Mouse (Mus musculus) intestine, embryonic 16.5 days (tissue): ENCODE results near the gene Cnga4. TPM values are rescaled to one million over a fixed set of nuclear protein-coding genes. Genes with fewer than 3 reads are reported as not detected.
"Not testable (repeated sequence)": the region's sequence is repeated elsewhere in the genome, so short reads cannot be mapped to it uniquely, and the experiment has no call there.

Experiments used
- ATAC-seq: fragments of 200-750 bp; cut with Nextera tagmentation; 2 replicates; pipeline ENCODE4 v1.8.0; 2017; ENCODE audit warnings: moderate TSS enrichment, moderate library complexity
- H3K27ac ChIP-seq: fragments of 300-500 bp; sonication (generic); 2 replicates; pipeline ENCODE4 v1.5.1; 2014; ENCODE audit warnings: mild to moderate bottlenecking, low read length
- H3K27me3 ChIP-seq: fragments of 300-500 bp; sonication (generic); replicated peaks from 2 replicates; pipeline ENCODE4 v1.6.1; 2014; ENCODE audit warnings: low read length, control low read depth, mixed read lengths; ENCODE audit not compliant: control insufficient read depth, insufficient read depth
- H3K36me3 ChIP-seq: fragments of 300-500 bp; sonication (generic); 2 replicates; pipeline ENCODE4 v1.6.1; 2014; ENCODE audit warnings: low read length, control low read depth; ENCODE audit not compliant: control insufficient read depth, insufficient read depth
- H3K4me1 ChIP-seq: fragments of 300-500 bp; sonication (generic); 2 replicates; pipeline ENCODE4 v1.6.1; 2014; ENCODE audit warnings: low read length, control low read depth, mixed read lengths; ENCODE audit not compliant: control insufficient read depth, insufficient read depth
- H3K4me2 ChIP-seq: fragments of 300-500 bp; sonication (generic); 2 replicates; pipeline ENCODE4 v1.6.1; 2014; ENCODE audit warnings: low read depth, low read length, control low read depth
- H3K4me3 ChIP-seq: fragments of 300-500 bp; sonication (generic); 2 replicates; pipeline ENCODE4 v1.5.1; 2014; ENCODE audit warnings: mild to moderate bottlenecking, low read length
- H3K9ac ChIP-seq: fragments of 300-500 bp; sonication (generic); 2 replicates; pipeline ENCODE4 v1.6.1; 2014; ENCODE audit warnings: low read depth, low read length
- H3K9me3 ChIP-seq: fragments of 300-500 bp; sonication (generic); 2 replicates; pipeline ENCODE4 v1.6.1; 2016; ENCODE audit warnings: low read length, control low read depth; ENCODE audit not compliant: control insufficient read depth
- WGBS: fragments of 180-500 bp; shearing (Covaris S2); extraction: QIAGEN DNeasy Blood & Tissue Kit; methylation state at CpG from one replicate; pipeline ENCODE4 v1.1.7; 2014; 5-methylcytosine and 5-hydroxymethylcytosine counted together
- polyA plus RNA-seq: library from polyadenylated mRNA; unstranded; fragments of >200 nt; fragmentation: Nextera tagmentation; extraction: Ambion mirVana; gene quantifications from 2 replicates; pipeline ENCODE4 v1.2.1, GENCODE M21; 2015

Cnga4 gene
- polyA plus RNA-seq, 1 experiment from 2014 or later = 0.06 TPM

DNA sequence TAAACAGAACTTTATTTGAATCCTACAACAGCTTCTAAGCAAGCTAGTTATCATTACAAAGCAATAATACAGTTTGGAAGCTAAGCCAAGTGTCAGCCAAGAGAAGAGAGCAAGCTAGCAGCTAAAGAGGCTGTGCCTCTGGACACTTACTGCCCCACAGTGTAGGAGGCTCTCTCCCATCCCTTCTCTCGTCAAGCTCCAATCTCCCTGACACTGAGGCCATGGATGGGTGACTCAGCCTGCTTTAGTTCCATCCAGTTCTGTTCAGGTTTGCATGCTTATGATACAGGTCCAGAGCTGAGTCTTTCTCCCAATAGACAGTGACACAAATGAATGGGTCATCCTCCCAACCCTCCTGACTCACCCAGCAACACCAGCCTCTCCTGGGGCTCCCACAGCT, 27.7 kb downstream of the Cnga4 start:
- H3K36me3 ChIP-seq = no peaks in the 10 kb centered on the region
- ATAC-seq = no peak
- H3K4me1 ChIP-seq = no peaks in the 10 kb centered on the region
- no peak overlapping the region for H3K4me2 ChIP-seq
- no peak overlapping the region for H3K27ac ChIP-seq
- no peak overlapping the region for H3K4me3 ChIP-seq
- no peaks in the 10 kb centered on the region for H3K9me3 ChIP-seq
- H3K9ac ChIP-seq = no peak overlapping the region
- WGBS = 50% methylated on average over 1 of the region's 1 CpGs
- H3K27me3 ChIP-seq = no peaks in the 10 kb centered on the region

DNA sequence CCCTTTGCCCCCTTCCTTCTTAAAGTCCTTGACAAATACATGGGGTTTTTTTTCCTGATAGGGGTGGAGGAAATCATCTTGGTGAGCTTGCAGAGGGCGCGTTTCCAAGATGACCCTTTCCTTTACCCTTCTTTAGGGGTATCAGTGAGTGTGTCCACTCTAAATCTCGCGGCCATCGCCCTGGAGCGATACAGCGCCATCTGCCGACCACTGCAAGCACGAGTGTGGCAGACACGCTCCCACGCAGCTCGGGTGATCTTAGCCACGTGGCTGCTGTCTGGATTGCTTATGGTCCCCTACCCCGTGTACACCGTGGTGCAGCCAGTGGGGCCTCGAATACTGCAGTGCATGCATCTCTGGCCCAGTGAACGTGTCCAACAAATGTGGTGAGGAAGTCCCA, 29.5 kb downstream of the Cnga4 start:
- H3K4me1 ChIP-seq = no peaks in the 10 kb centered on the region
- no peak overlapping the region for H3K4me2 ChIP-seq
- 84% methylated on average over 17 of the region's 17 CpGs for WGBS
- no peaks in the 10 kb centered on the region for H3K36me3 ChIP-seq
- ATAC-seq = no peak
- no peaks in the 10 kb centered on the region for H3K27me3 ChIP-seq
- no peak overlapping the region for H3K4me3 ChIP-seq
- H3K9ac ChIP-seq = no peak overlapping the region
- no peaks in the 10 kb centered on the region for H3K9me3 ChIP-seq
- H3K27ac ChIP-seq = no peak overlapping the region

DNA sequence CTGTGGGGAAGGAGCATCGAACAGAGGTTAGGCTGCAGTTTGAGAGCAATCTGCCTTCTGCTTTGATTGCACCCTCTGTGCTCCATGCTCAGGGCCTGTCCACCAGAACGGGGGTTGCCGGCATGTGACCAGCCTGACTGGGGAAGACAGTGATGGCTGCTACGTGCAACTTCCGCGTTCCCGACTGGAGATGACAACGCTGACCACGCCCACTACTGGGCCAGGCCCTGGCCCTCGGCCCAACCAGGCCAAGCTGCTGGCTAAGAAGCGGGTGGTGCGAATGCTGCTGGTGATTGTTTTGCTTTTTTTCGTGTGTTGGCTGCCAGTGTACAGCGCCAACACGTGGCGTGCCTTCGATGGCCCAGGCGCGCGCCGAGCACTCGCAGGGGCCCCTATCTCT, 30.4 kb downstream of the Cnga4 start:
- no peaks in the 10 kb centered on the region for H3K36me3 ChIP-seq
- H3K27ac ChIP-seq = no peak overlapping the region
- H3K4me2 ChIP-seq = no peak overlapping the region
- H3K9me3 ChIP-seq = no peaks in the 10 kb centered on the region
- no peaks in the 10 kb centered on the region for H3K27me3 ChIP-seq
- ATAC-seq = no peak
- no peaks in the 10 kb centered on the region for H3K4me1 ChIP-seq
- 79% methylated on average over 22 of the region's 22 CpGs for WGBS
- no peak overlapping the region for H3K9ac ChIP-seq
- no peak overlapping the region for H3K4me3 ChIP-seq

GRCm38 (mm10) chr7:105437979-105438772, 33.8 kb downstream of the Cnga4 start:
- H3K36me3 ChIP-seq = no peaks in the 10 kb centered on the region
- no peaks in the 10 kb centered on the region for H3K9me3 ChIP-seq
- no peak overlapping the region for H3K4me2 ChIP-seq
- H3K4me3 ChIP-seq = no peak overlapping the region
- no peak overlapping the region for H3K9ac ChIP-seq
- no peak for ATAC-seq
- H3K4me1 ChIP-seq = no peaks in the 10 kb centered on the region
- no peaks in the 10 kb centered on the region for H3K27me3 ChIP-seq
- no peak overlapping the region for H3K27ac ChIP-seq
- WGBS = 68% methylated on average over 7 of the region's 7 CpGs

DNA sequence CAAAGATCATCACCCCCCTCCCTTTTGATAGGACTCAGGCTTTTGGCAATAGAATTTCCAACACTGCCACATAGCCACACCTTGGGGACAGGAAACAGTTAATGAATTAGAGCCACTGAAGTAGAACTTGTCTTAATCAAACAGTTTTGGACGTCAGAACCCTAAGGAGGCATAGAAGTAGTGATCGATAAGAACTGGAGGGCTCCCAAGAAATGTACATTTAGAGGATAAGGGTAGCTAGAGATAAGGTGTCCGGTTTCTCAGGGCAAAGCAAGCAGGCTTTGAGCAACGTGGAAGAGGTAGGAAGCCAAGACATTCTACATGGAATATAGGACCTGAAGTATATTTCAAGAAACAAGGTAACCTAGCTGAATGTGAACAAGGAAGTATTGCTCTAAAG, 37.1 kb downstream of the Cnga4 start:
- no peaks in the 10 kb centered on the region for H3K4me1 ChIP-seq
- WGBS = 45% methylated on average over 4 of the region's 4 CpGs
- no peak overlapping the region for H3K27ac ChIP-seq
- H3K36me3 ChIP-seq = no peaks in the 10 kb centered on the region
- no peak for ATAC-seq
- no peak overlapping the region for H3K4me3 ChIP-seq
- no peaks in the 10 kb centered on the region for H3K27me3 ChIP-seq
- no peaks in the 10 kb centered on the region for H3K9me3 ChIP-seq
- no peak overlapping the region for H3K9ac ChIP-seq
- H3K4me2 ChIP-seq = no peak overlapping the region

GRCm38 (mm10) chr7:105445076-105445475, 40.7 kb downstream of the Cnga4 start:
- 72% methylated on average over 3 of the region's 3 CpGs for WGBS
- no peak overlapping the region for H3K4me3 ChIP-seq

GRCm38 (mm10) chr7:105453345-105453744, 49.0 kb downstream of the Cnga4 start:
- H3K27ac ChIP-seq, H3K4me3 ChIP-seq, H3K27me3 ChIP-seq, H3K4me2 ChIP-seq, H3K4me1 ChIP-seq, ATAC-seq, H3K36me3 ChIP-seq, H3K9me3 ChIP-seq, H3K9ac ChIP-seq: not testable (repeated sequence)
- WGBS = 84% methylated on average over 4 of the region's 4 CpGs

More at GRCm38 (mm10) chr7:105445076-105445475, 40.7 kb downstream of the Cnga4 start:
- no peak for ATAC-seq
- Histone ChIP-seq H3K9me3 (no peaks in the 10 kb centered on the region), H3K27me3 (no peaks in the 10 kb centered on the region), H3K27ac (no peak overlapping the region), H3K9ac (no peak overlapping the region), H3K4me2 (no peak overlapping the region), H3K36me3 (no peaks in the 10 kb centered on the region), H3K4me1 (no peaks in the 10 kb centered on the region)

Other genes starting within 250 kb of the Cnga4 start
- gene Olfr684, start 240.9 kb upstream of the Cnga4 start, polyA plus RNA-seq = not detected in 2 replicates
- gene Olfr685, start 218.6 kb upstream of the Cnga4 start, polyA plus RNA-seq = not detected in 2 replicates
- not detected in 2 replicates for gene Olfr686, start 197.1 kb upstream of the Cnga4 start, polyA plus RNA-seq
- gene Olfr688, start 116.5 kb upstream of the Cnga4 start, polyA plus RNA-seq = not detected in 2 replicates
- not detected in 2 replicates for gene Olfr689, start 93.4 kb upstream of the Cnga4 start, polyA plus RNA-seq
- gene Olfr690, start 70.5 kb upstream of the Cnga4 start, polyA plus RNA-seq = not detected in 2 replicates
- not detected in 2 replicates for gene Olfr691, start 62.3 kb upstream of the Cnga4 start, polyA plus RNA-seq
- gene Olfr692, start 36.3 kb upstream of the Cnga4 start, polyA plus RNA-seq = not detected in 2 replicates
- gene Gm5901, start 29.5 kb upstream of the Cnga4 start, polyA plus RNA-seq = not detected in 2 replicates
- 44.2 and 44.9 TPM in 2 replicates for gene Fam160a2, start 4.5 kb upstream of the Cnga4 start, polyA plus RNA-seq
- 0.10 and 0.13 TPM in 2 replicates for gene Cckbr, start 21.2 kb downstream of the Cnga4 start, polyA plus RNA-seq
- gene Cavin3, start 77.7 kb downstream of the Cnga4 start, polyA plus RNA-seq = 80.5 and 86.6 TPM in 2 replicates
- gene Smpd1, start 149.8 kb downstream of the Cnga4 start, polyA plus RNA-seq = 32.8 and 33.0 TPM in 2 replicates
- 29.2 and 35.2 TPM in 2 replicates for gene Apbb1, start 177.1 kb downstream of the Cnga4 start, polyA plus RNA-seq
- gene Hpx, start 195.6 kb downstream of the Cnga4 start, polyA plus RNA-seq = 3.0 and 7.5 TPM in 2 replicates
- 18.0 and 19.1 TPM in 2 replicates for gene Trim3, start 229.0 kb downstream of the Cnga4 start, polyA plus RNA-seq
- 188 and 200 TPM in 2 replicates for gene Timm10b, start 235.5 kb downstream of the Cnga4 start, polyA plus RNA-seq
- 69.9 and 74.7 TPM in 2 replicates for gene Arfip2, start 235.8 kb downstream of the Cnga4 start, polyA plus RNA-seq
- gene Gm45799, start 236.0 kb downstream of the Cnga4 start, polyA plus RNA-seq = 27.7 and 34.6 TPM in 2 replicates
- 0.59 and 1.1 TPM in 2 replicates for gene Dnhd1, start 246.3 kb downstream of the Cnga4 start, polyA plus RNA-seq